Mouse (Mus musculus) neutrophil, adult 5-6 weeks (primary cell): ENCODE measurements around the gene Rbpms2. TPM values are rescaled to one million over a fixed set of nuclear protein-coding genes. Genes with fewer than 3 reads are reported as not detected.

Source experiments
- ATAC-seq: fragments of 151-379, 151-347 bp; 2 replicates; pipeline ENCODE4 v1.8.0; 2017; ENCODE audit warnings: mild to moderate bottlenecking, moderate TSS enrichment; ENCODE audit not compliant: insufficient number of reproducible peaks, poor library complexity, low FRiP score, severe bottlenecking; ENCODE audit errors: extremely low read depth
- total RNA-seq: library from RNA; stranded (forward); fragments of 200-1000 nt; gene quantifications from 2 replicates; pipeline ENCODE4 v1.2.3, GENCODE M21; 2017

Gene Rbpms2
- total RNA-seq, 1 experiment from 2014 or later, result 2.1 TPM

- ATAC-seq, result no peak
Measured at GRCm38 (mm10) chr9:65611969-65612486, 17.4 kb upstream of the Rbpms2 start.

- ATAC-seq, result no peak
Measured at GRCm38 (mm10) chr9:65613098-65613497, 16.4 kb upstream of the Rbpms2 start.

- no peak for ATAC-seq
Measured at GRCm38 (mm10) chr9:65619311-65619710, 10.1 kb upstream of the Rbpms2 start.

GRCm38 (mm10) chr9:65621196-65621595 lies 8.3 kb upstream of the Rbpms2 start:
- no peak for ATAC-seq

GRCm38 (mm10) chr9:65621666-65622065 lies 7.8 kb upstream of the Rbpms2 start:
- ATAC-seq, result no peak

GRCm38 (mm10) chr9:65622826-65623225 lies 6.6 kb upstream of the Rbpms2 start:
- ATAC-seq, result no peak

- ATAC-seq, result no peak
Measured at GRCm38 (mm10) chr9:65624266-65624665, 5.2 kb upstream of the Rbpms2 start.

- ATAC-seq, result 0 out of 2 replicates have a peak, but pooled peaks have one; percentile 13
Measured at GRCm38 (mm10) chr9:65629767-65630630, 551 bp downstream of the Rbpms2 start.

- no peak for ATAC-seq
Measured at GRCm38 (mm10) chr9:65630631-65631353, 1.3 kb downstream of the Rbpms2 start.

- ATAC-seq, result no peak
Measured at GRCm38 (mm10) chr9:65631354-65632021, 2.0 kb downstream of the Rbpms2 start.

GRCm38 (mm10) chr9:65635766-65636165 lies 6.3 kb downstream of the Rbpms2 start:
- ATAC-seq, result no peak

GRCm38 (mm10) chr9:65636926-65637325 lies 7.5 kb downstream of the Rbpms2 start:
- ATAC-seq, result no peak

GRCm38 (mm10) chr9:65639065-65639464 lies 9.6 kb downstream of the Rbpms2 start:
- no peak for ATAC-seq

GRCm38 (mm10) chr9:65640838-65641410 lies 11.5 kb downstream of the Rbpms2 start:
- ATAC-seq, result no peak

GRCm38 (mm10) chr9:65641446-65642052 lies 12.1 kb downstream of the Rbpms2 start:
- no peak for ATAC-seq

- ATAC-seq, result no peak
Measured at GRCm38 (mm10) chr9:65642546-65642945, 13.1 kb downstream of the Rbpms2 start.

- ATAC-seq, result no peak
Measured at GRCm38 (mm10) chr9:65644960-65645359, 15.5 kb downstream of the Rbpms2 start.

GRCm38 (mm10) chr9:65645984-65646383 lies 16.5 kb downstream of the Rbpms2 start:
- no peak for ATAC-seq

GRCm38 (mm10) chr9:65646782-65647181 lies 17.3 kb downstream of the Rbpms2 start:
- no peak for ATAC-seq
